Mouse (Mus musculus) ovary, adult 18-20 months (tissue): ENCODE data around the gene B4galt2.

Source experiments
- DNase-seq: peaks from one replicate; pipeline ENCODE4 v3.0.0; 2022; ENCODE audit warnings: low spot score, mixed read lengths

The B4galt2 gene

DNA sequence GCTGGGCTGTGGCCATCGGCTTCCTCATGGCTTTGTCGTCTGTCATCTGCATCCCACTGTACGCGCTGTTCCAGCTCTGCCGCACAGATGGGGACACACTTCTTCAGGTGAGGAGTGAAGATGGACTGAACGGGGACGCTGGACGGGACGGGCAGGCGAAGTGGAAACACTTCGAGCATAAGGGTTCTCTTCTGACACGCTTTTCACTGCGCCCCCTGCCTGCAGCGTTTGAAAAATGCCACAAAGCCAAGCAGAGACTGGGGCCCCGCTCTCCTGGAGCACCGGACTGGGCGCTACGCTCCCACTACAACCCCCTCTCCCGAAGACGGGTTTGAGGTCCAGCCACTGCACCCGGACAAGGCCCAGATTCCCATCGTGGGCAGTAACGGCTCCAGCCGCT is 15.5 kb downstream of the B4galt2 start:
- DNase-seq, result no peak

DNA sequence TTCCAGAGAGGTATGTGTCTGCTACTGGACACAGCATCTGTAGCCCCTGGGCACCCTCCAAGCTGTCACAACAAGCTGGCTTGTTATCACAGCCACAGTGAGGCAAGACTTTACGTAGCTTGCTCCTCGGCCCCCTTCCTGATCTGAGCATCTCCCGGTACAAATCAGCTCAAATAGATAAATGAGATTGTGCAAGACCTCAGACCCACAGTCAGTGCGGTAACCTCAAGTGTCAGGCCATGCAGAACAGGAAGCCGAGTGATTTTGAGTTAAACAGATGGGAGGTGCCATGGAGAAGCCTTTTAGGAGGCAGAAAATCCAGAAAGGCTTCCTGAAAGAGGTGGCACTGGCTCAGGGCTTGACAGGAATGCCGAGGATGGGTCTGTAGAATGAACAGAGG is 16.3 kb downstream of the B4galt2 start:
- no peak for DNase-seq

DNA sequence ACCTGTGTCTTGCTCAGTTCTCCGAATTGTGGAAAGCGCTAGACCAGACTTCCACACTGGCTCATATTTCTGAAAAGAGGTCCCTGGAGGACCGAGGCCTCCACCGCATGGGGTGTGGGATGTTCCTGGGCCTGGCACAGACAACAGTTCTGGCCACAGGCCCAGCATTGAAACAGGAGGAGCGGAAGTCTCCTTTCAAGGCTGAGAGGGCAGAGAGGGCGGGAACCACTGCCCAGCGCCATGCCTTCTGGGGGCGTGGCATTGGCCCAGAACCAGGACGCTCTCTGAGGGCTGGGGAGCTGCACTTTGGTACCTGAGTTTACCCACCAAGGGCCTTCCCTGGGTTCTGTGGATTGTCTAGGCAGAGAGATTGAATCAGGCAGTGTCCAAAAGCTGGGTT is 17.2 kb downstream of the B4galt2 start:
- DNase-seq, result peak; percentile 87

DNA sequence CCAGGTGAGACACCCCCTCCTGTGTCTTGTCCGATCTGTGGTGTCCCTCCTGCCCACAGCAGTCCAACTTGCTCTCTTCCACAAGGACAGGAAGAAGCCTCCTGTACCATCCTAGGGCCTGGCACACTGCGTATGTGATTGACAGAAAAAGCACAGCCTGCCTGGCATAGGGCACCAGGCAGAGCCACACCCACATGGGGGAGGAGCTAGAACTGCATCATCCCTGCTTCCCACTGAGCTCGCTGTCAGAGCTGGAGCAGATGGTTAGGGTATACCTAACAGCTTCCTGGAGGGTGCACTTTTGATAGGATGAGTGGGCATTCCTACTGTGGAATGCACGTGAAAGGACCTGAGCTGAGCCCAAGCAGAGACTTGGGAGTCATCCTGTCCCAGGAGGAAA is 20.5 kb downstream of the B4galt2 start:
- no peak for DNase-seq

DNA sequence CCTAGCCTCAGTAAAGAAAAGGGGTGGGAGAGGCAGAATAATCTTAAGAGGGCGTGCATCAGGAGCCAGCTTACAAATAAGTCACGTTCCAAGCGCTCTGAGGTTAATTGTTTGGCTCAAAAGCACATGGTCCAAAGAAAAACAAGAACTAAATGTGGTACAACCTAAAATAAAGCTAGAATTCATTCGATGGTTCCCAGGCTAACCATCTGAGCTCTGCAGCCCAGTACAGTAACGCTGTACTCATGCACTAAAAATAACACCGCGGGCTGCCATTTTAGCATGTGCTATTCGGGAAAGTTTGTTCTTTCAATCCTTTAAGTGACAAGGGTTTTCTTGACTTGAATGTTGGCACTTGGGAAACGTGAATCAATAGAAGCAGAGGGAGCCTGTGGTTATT is 22.7 kb downstream of the B4galt2 start:
- no peak for DNase-seq

DNA sequence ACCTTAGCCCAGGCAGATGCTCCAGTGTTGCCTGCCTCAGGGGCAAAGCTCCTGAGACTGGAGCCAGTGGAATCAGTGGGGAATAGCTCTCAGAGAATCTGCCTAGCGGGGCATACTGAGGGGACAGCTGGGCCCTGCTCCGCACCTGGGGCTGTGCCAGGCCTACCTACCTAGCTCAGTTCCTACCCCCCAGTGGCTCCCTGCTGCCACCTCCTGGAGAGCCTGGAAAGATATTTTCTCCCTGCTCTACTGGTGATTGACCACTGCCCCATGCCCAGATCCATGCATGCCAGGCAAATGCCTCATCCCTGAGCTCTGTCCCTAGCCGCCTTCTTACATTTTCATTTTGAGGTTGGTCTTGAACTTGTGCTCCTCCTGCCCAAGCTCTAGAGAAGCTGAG is 24.5 kb downstream of the B4galt2 start:
- DNase-seq, result no peak

DNA sequence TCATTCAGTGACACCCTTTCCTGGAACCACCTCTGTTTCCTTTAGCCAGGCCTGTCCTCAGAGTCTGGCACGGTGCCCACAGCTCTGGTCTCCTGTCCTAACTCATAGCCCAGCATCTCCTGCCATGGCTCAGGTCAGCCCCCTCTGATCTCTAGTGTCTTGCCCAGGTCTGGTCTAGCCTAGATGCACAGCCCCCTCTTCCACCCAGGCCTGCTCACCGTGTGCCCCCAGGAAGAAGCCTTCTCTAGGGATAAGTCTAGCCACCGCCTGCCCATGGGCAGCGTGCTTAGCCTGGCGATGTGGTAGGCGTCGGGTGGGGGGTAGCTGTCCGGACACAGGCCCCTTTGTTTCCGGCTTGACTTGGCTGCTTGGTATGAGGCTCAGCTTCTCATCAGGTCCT is 28.1 kb downstream of the B4galt2 start:
- DNase-seq, result no peak

DNA sequence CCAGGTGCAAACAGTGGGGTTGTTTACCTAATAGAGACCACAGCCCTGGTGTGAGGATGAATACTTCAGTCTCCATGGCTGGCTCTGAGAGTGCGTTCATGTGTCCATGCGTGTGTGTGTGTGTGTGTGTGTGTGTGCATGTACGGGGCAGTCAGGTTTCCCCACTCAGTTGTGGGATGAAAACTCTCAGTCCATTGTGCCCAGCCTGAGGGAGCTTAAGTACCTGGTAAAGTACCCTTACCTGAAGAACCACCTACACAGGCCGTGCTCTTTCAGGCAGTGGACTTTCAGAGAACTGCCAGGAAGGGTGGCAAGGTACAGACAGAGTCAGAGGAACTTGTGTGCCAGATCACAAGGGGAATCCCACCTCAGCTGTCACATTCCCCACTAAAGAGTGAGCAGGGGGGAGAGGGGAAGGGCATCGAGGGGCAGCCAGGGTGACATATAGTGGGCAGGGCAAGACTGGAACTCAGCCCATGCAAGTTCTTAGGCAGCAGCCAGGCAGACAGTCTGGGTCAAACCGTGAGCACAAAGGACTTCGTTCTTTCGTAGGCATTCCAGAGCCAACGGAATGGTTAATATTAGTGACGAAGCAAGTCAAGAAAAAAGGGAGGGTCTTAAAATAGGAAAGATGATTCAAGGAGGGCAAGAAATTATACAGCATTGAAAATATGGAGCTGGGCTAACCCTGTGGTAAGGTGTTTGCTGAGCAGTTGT is 31.0 kb downstream of the B4galt2 start:
- DNase-seq, result no peak

DNA sequence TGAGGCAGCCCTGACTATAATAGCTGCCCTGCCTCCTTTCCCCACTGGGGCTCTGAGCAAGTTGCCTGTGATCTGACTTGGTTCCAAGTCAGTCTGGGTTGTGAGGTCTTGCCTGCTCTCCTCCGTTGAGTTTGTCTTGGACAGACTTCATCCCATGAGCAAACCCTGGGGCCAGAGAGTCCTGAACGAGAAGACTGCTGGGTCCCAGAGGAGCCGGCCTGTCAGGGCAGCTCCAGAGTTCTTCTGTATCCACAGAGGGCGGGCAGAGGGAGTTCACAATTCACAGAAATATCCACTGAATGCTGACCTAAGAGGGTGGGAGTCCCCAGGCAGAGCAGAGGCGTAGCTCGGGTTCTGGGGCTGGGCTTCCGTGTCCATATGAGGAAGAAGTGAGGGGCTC is 32.4 kb downstream of the B4galt2 start:
- DNase-seq, result no peak

DNA sequence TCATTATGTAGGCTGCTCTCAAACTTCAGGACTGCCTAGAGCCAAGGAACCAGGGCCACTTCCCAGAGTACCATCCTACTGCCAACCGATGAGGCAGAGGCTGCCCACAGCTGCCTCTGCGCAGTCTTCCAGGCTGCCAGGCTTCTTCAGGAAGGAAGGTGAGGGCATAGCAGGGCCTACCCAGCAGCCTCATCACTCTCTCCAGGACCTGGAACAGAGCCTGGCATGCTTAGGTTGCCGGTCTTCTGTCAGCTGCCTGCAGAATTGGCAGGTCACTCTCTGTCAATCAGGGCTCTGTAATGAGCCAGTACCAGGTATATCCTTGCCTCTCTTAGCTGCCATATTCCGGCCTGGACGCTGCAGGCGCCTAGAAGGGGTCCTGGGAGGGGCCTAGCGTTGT is 33.1 kb downstream of the B4galt2 start:
- no peak for DNase-seq

DNA sequence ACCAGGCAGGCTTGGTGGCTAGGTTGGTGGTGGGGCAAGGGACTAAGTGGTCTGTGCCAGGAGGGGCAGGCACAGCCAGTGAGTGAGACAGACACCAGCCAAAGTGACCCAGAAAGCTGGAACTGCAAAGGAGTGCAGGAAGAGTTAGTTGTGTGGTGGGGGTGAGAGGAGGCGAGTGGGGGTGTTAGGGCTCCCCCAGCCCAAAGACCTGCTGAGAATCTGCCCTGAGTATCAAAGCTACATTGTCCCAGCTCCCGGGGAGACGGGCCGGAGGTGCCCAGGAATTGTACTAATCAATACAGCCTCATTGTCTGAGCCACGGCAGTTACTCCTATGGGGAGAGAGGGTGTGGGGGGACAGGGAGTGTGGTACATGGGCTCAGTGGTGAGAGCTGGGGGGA is 33.8 kb downstream of the B4galt2 start:
- DNase-seq, result no peak

DNA sequence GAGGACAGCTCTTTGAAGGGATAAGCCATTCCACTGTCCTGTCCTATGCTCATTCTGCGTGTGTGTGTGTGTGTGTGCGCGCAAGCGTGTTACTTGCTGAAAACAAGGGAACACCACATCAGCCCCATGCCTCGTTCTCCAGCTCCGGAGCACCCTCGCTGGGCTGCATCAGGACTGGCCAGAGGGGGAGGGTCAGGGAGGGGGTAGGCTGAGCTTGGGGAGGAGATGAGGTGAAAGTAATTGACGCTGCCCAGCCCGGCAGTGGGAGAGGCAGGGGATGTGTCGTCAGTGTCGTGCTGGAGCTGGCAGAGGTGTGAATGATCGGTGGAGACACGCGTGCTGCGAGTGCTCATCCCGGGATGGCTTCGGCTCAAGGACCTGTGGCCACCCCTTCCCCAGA is 34.2 kb downstream of the B4galt2 start:
- DNase-seq, result no peak

DNA sequence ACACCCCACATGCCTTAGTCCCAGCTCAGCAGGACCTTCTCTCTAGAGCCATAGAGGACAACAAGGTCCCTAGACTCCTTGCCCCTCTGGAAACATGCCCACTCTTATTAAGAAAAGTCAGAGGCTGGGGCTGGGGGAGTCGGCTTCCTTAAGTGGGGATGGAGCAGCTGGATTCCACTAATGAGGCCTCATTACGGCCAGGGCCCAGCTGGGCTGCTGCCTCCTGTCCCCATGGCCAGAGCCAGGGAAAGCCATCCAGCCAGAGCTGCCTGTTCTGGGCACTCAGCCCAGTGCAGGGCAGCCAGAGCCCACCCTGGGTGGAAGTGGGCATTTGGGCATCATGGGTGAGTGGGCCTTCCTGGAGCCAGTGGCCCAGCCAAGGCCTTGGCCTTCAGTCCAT is 36.3 kb downstream of the B4galt2 start:
- no peak for DNase-seq

DNA sequence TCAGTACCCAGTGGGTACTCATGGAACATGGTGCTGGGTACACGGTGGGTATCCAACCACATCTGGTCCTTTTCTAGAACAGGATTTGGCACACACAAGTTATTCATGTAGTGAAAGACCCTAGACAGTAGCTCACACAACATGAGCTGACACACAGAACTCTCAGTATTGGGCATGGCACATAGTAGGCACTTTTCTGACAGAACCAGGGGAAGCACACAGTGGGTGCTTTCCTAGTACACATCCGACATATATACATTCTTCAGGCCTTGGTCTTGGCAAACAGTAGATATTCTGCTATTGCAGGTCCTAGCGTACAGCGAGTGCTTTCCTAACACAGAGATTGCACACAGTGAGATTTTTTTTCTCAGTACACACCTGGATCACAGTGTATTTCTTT is 37.0 kb downstream of the B4galt2 start:
- no peak for DNase-seq

DNA sequence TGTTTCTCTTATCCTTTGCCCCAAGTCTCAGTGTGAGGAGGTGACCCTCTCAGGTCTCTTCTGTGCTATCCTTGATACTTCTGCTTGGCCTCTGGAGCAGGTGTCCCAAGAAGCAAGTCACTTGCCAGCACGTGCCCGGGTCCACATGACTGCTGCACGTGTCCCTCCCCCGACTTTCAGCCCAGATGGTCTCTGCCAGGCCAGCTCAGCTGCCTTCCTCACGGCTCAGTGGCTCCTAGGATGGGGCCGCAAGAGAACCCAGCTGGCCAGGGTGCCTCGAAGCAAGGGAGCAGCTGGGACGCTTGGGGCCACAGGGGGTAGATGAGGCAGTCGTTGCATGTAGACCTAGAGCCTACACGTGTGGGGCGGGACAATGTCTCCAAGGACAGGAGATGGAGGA is 38.0 kb downstream of the B4galt2 start:
- DNase-seq, result no peak

DNA sequence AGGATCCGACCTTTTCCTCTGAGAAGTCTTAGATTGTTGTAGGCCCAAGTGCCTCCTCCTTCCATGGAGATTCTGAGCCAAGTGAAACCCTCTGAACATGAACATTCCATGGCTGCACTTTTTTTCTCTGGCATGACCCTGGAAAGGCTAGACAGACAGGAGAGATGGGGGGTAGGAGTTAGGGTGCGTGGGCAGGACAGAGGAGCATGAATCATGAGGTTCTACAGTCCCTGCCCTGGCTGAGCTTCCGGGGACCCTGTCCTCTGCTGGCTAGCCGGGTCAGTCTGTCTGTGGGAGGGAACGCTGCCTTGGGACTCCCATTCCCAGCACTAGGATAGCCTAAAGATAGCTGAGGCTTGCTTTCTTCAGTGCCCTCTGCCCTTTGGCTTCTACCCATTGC is 38.8 kb downstream of the B4galt2 start:
- DNase-seq, result no peak

DNA sequence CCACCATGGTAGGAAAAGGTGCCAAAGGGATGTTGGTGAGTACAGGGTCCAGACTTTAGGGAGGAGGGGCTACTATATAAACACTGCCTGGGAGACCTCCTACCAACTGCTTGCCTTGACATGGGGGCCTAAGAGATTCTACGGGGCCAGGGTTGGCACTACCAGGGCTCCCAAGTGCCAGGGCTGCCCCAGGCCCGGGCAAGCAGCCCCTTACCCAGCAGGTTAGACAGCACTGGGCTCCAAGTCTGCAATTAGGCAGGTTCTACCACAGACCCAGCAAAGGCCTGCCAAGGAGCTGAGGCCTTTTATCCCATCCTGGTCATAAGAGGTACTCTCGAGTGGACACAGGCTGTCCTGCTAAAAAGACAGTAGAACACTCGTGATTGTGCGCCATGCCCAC is 40.2 kb downstream of the B4galt2 start:
- DNase-seq, result no peak

DNA sequence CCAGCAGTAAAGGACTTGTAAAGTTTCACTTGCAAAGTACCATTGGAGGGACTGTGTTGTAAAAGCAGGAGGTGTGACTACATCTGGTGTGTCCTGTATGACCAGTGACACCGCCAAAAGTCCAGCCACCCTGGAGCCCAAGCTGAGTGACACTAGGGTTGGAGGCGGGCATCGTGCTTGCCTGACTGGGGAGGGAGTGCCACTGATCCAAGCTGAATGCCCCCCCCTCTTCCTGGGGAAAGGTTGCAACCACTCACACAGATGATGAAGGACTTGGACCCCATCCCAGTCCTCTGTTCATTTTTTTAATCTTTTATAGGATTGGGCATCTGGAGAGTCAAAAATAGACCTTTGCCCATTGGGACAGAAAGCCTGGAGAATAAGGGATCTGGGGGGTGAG is 41.7 kb downstream of the B4galt2 start:
- no peak for DNase-seq

DNA sequence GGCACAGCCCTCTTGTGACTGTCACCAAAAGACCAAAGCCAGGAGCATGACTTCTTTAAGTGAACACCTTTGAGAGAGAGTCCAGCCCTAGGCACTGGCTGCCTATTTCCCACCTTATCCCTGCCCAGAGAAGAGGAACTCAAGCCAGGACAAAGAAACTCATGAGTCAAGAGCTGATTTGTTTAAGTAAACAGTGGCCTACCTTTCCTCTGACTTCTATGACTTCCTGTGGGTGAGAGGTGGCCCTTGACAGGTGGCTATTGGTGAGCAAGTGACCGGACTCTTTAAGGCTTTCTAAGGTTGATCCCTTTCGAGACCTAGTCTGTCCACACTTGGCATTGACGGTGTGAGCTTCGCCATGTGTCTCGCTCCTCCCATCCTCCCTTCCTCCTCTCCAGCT is 42.5 kb downstream of the B4galt2 start:
- no peak for DNase-seq

DNA sequence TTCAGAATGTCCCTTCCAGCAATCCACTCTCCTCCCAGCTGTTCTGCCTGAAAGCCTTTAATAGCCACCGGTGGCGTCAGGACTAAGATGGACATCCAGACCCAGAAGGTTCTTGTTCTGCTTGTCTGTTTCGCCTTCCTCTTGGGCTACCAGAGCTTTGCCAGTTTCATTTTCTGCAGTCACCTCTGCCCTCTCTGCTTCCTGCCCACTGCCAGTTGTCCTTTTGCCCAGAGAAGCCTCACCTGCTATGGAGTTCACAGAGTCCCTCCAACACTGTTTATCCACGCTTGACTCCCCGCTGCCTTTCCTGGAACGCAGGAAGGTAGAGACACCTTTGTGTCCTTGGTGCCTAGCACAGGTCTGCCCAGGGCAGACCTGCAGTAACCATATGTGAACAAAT is 43.9 kb downstream of the B4galt2 start:
- no peak for DNase-seq

DNA sequence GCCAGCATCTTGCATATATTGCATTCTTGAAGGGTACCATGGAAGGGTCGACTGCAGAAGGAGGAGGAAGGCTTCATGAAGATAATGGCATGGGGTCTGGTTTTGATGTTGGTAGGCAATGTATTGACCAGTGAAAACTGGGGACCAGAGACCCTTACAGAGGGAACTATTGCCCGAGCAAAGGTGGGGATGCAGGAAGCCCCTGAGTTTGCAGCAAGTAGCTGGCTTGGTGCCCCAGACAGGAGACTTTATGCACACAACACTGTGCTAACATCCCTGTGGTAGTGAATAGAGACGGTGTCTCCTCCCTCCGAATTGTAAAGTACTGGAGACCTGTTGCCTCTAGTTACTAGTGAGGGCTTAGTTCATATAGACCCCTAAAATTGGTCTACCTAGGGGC is 46.0 kb downstream of the B4galt2 start:
- no peak for DNase-seq

DNA sequence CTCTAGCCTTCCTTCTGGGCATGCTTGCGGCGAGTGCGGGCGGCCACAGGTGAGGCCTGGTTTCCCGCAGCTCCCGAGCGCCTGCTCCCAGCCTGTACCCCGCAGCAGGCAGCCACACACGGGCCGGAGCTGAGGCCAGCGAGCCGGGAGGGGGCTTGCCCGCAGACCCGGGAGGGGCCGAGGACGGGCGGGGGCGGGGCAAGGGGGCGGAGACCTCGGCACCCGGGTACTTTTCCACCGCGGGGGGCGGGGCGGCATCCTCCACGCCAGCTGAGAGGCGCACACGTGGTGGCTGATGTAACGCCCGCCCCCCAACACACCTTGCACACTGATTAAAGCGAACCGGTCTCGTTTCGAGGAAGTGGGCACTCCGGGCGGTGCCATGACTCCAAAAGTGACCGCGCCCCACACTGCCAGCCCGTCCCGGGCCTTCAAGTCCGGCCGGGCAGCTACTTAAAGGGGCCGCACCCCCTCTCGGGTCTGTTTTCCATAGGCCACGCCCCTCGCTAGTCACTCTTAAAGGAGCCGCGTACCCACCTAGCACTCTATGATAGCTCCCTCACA is 47.0 kb downstream of the B4galt2 start:
- peak; percentile 81 for DNase-seq

DNA sequence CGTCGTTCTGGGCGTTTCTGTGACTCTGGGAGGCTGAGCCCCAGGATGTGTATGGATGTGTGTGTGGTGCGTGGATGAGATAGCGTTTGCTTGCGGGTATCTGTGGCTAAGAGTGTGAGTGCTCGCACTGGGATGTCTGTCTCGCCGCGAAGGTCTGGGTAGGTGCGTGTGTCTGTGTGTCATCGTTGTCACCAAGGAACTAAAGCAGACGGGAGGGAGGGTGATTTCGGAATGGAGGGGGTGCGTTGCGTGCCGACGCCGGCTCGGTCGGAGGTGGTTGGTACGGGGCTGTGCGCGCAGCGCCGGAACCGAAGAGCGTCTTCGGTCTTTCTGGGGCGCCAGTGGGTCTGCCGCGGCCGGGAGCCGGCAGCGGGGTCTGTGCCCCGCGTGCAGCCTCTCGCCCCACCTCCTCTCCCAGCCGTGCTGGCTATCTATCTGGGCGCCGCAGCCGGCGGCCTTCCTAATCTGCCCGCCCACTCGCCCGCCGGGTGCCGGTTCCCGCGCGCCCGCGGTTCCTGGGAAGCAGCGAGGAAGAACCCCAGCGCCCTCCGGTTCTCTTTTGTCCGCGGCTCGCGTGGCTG is 47.7 kb downstream of the B4galt2 start:
- DNase-seq, result peak; percentile 25
